In the genomic region with DNA sequence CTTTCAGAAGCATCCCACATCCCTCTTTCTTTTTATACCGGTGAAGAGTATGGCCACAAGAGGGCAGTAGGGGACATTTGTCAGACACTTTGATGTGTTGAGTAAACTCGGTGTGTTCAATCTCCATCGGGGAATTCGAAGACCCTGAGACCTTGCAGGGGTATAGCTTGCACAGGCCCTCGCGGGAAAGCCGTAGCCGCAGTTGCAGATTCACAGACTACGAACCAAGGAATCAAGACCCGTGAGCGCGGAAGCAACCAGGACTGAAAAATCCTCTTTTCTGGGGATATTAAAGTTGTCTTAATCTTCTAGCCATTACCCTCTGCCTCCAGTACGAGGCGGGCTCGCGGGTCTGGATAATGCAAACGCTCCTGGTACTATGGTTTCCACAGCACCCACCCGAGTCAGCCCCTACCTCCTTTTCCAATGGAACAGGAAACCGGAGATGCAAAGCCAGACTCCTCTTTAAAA, we compare ENCODE assay signal across 8 mouse cellular contexts. TPM values are rescaled to one million over a fixed set of nuclear protein-coding genes. Genes with fewer than 3 reads are reported as not detected.
DNase-seq lines count a peak whose midpoint lies in the region; ATAC-seq and TF ChIP-seq lines count a peak whose summit lies in the region.

No protein-coding gene starts in this region.

- peak overlapping the region; percentile 80 for H3K4me2 ChIP-seq in hindbrain, embryonic 11.5 days (replicated peaks; ENCODE audit: low read depth, low read length)
- peak overlapping the region; percentile 87 for H3K4me2 ChIP-seq in lung, embryonic 16.5 days (ENCODE audit: low read depth, low read length)

- TF ChIP-seq CTCF in Patski (IDR thresholded peaks at IDR 0.05): no peak

- POLR2A ChIA-PET in Patski (lab: Charles Lee): interaction anchor here (0.9 to 1.7 kb wide), 2 partner anchors 104 to 118 kb away, joined by 4 read pairs; no protein-coding TSS in a partner anchor

- 2% methylated on average over 19 of the region's 19 CpGs for WGBS in hindbrain, embryonic 11.5 days
- WGBS in lung, embryonic 16.5 days: under 1% methylated on average over 19 of the region's 19 CpGs

- no peaks in the 10 kb centered on the region for H3K36me3 ChIP-seq in hindbrain, embryonic 11.5 days (ENCODE audit: control insufficient read depth, insufficient read depth, low read length)
- H3K36me3 ChIP-seq in lung, embryonic 16.5 days (ENCODE audit: control insufficient read depth, insufficient read depth, low read length): no peaks in the 10 kb centered on the region

- peak overlapping the region; percentile 77 for H3K4me3 ChIP-seq in hindbrain, embryonic 11.5 days (ENCODE audit: low read depth, low read length)
- peak overlapping the region; percentile 84 for H3K4me3 ChIP-seq in lung, embryonic 16.5 days (ENCODE audit: low read length)

- H3K27me3 ChIP-seq in Patski: no peaks in the 10 kb centered on the region
- H3K27me3 ChIP-seq in hindbrain, embryonic 11.5 days (ENCODE audit: control insufficient read depth, insufficient read depth, low read length): no peaks in the 10 kb centered on the region
- H3K27me3 ChIP-seq in lung, embryonic 16.5 days (ENCODE audit: control insufficient read depth, insufficient read depth, low read depth, low read length): no peaks in the 10 kb centered on the region

- no peak for DNase-seq in Patski (ENCODE audit: low read depth, low spot score)
- DNase-seq in cerebellum, adult 9-10 months: peak; percentile 94
- peak; percentile 66 to 77 for DNase-seq in frontal cortex, postnatal 10 days (ENCODE audit: low spot score in 2 of 2)
- peak; percentile 94 for DNase-seq in hindbrain, embryonic 11.5 days (ENCODE audit: low spot score)
- DNase-seq in layer of hippocampus, adult 9-11 months: peak; percentile 86
- DNase-seq in retina, adult 2 months (ENCODE audit: low read depth, low spot score): peak; percentile 69
- DNase-seq in urinary bladder, postnatal 10 days (ENCODE audit: low spot score): peak; percentile 26

- H3K9ac ChIP-seq in hindbrain, embryonic 11.5 days (ENCODE audit: low read depth, low read length): 0 out of 2 replicates have a peak overlapping the region, but pooled peaks have one; percentile 91
- peak overlapping the region; percentile 27 for H3K9ac ChIP-seq in lung, embryonic 16.5 days (ENCODE audit: low read length)

- peaks cover 7% of the 10 kb centered on the region for H3K4me1 ChIP-seq in hindbrain, embryonic 11.5 days (replicated peaks; ENCODE audit: control insufficient read depth, insufficient read depth, low read length)
- H3K4me1 ChIP-seq in lung, embryonic 16.5 days (replicated peaks; ENCODE audit: control insufficient read depth, insufficient read depth, low read length): peaks cover 29% of the 10 kb centered on the region

- in situ Hi-C loops in Patski (cut with MboI; ENCODE audit: low pct_unique_long_range_greater_than_20kb): loop anchor here (10.0 kb wide), 1 partner anchor 336 kb away; no protein-coding TSS in a partner anchor

- CTCF ChIA-PET in Patski (lab: Charles Lee): interaction anchor here (0.7 to 4.0 kb wide), 14 partner anchors 13 to 198 kb away, joined by 3 to 27 read pairs (median 4); no protein-coding TSS in a partner anchor

- ATAC-seq in Patski: peak; percentile 45
- peak; percentile 36; the same call in 1 of the 2 replicates for ATAC-seq in hindbrain, embryonic 11.5 days (ENCODE audit: low FRiP score)
- ATAC-seq in lung, embryonic 16.5 days (ENCODE audit: low read depth): peak; percentile 36; the same call in 1 of the 2 replicates

- H3K27ac ChIP-seq in hindbrain, embryonic 11.5 days (ENCODE audit: low read depth, low read length): 0 out of 2 replicates have a peak overlapping the region, but pooled peaks have one; percentile 54
- no peak overlapping the region for H3K27ac ChIP-seq in lung, embryonic 16.5 days (ENCODE audit: low read length)

- H3K9me3 ChIP-seq in hindbrain, embryonic 11.5 days (ENCODE audit: control insufficient read depth, low read length): no peaks in the 10 kb centered on the region
- no peaks in the 10 kb centered on the region for H3K9me3 ChIP-seq in lung, embryonic 16.5 days (ENCODE audit: control insufficient read depth, low read length)

RNA-seq across cellular contexts. Expression of gene Plxna2, which starts 0.9 kb away (rescaled TPM):
- polyA plus RNA-seq in Patski (2021): 26.2 TPM
- 23.2 and 25.4 TPM in 2 replicates for polyA plus RNA-seq in hindbrain, embryonic 11.5 days (2014; fragmentation: Nextera tagmentation; extraction: Ambion mirVana)
- 10.4 and 10.6 TPM in 2 replicates for polyA plus RNA-seq in lung, embryonic 16.5 days (2015; fragmentation: Nextera tagmentation; extraction: Ambion mirVana)
